Mouse (Mus musculus) limb, embryonic 15.5 days (tissue): ENCODE results near the gene Adra2b. TPM values are rescaled to one million over a fixed set of nuclear protein-coding genes. Genes with fewer than 3 reads are reported as not detected.

Experiments
- ATAC-seq: fragments of 200-750 bp; cut with Nextera tagmentation; 2 replicates; pipeline ENCODE4 v1.8.0; 2017; ENCODE audit warnings: low read depth, moderate TSS enrichment; ENCODE audit not compliant: insufficient number of reproducible peaks, low FRiP score, low TSS enrichment
- H3K27ac ChIP-seq: fragments of 300-500 bp; sonication (generic); 2 replicates; pipeline ENCODE4 v1.5.1; 2015; ENCODE audit warnings: moderate library complexity, mild to moderate bottlenecking, inconsistent platforms
- H3K27me3 ChIP-seq: fragments of 300-500 bp; sonication (generic); 2 replicates; pipeline ENCODE4 v1.6.1; 2015; ENCODE audit warnings: inconsistent platforms
- H3K36me3 ChIP-seq: fragments of 300-500 bp; sonication (generic); 2 replicates; pipeline ENCODE4 v1.6.1; 2015; ENCODE audit warnings: inconsistent platforms
- H3K4me1 ChIP-seq: fragments of 300-500 bp; sonication (generic); 2 replicates; pipeline ENCODE4 v1.6.1; 2015; ENCODE audit warnings: inconsistent platforms
- H3K4me2 ChIP-seq: fragments of 300-500 bp; sonication (generic); 2 replicates; pipeline ENCODE4 v1.6.1; 2015; ENCODE audit warnings: mild to moderate bottlenecking, inconsistent platforms
- H3K4me3 ChIP-seq: fragments of 300-500 bp; sonication (generic); 2 replicates; pipeline ENCODE4 v1.5.1; 2015; ENCODE audit warnings: mild to moderate bottlenecking, inconsistent platforms
- H3K9ac ChIP-seq: fragments of 300-500 bp; sonication (generic); 2 replicates; pipeline ENCODE4 v1.6.1; 2015; ENCODE audit warnings: inconsistent platforms
- H3K9me3 ChIP-seq: fragments of 300-500 bp; sonication (generic); 2 replicates; pipeline ENCODE4 v1.6.1; 2016; ENCODE audit warnings: inconsistent platforms
- WGBS: fragments of 180-500 bp; shearing (Covaris S2); methylation state at CpG from one replicate; pipeline ENCODE4 v1.1.7; 2015; 5-methylcytosine and 5-hydroxymethylcytosine counted together
- polyA plus RNA-seq: library from polyadenylated mRNA; unstranded; fragments of >200 nt; fragmentation: Nextera tagmentation; extraction: Ambion mirVana; gene quantifications from 2 replicates; pipeline ENCODE4 v1.2.1, GENCODE M21; 2015

The Adra2b gene
- polyA plus RNA-seq, 1 experiment from 2014 or later = 0.38 TPM

GRCm38 (mm10) chr2:127332807-127333570, 30.0 kb upstream of the Adra2b start:
- Histone ChIP-seq H3K36me3 (no peaks in the 10 kb centered on the region), H3K4me3 (no peak overlapping the region), H3K4me1 (peaks cover 17% of the 10 kb centered on the region), H3K4me2 (no peak overlapping the region), H3K27me3 (peaks cover 37% of the 10 kb centered on the region), H3K9me3 (no peaks in the 10 kb centered on the region), H3K9ac (no peak overlapping the region), H3K27ac (no peak overlapping the region)
- 81% methylated on average over 14 of the region's 14 CpGs for WGBS
- no peak for ATAC-seq

DNA sequence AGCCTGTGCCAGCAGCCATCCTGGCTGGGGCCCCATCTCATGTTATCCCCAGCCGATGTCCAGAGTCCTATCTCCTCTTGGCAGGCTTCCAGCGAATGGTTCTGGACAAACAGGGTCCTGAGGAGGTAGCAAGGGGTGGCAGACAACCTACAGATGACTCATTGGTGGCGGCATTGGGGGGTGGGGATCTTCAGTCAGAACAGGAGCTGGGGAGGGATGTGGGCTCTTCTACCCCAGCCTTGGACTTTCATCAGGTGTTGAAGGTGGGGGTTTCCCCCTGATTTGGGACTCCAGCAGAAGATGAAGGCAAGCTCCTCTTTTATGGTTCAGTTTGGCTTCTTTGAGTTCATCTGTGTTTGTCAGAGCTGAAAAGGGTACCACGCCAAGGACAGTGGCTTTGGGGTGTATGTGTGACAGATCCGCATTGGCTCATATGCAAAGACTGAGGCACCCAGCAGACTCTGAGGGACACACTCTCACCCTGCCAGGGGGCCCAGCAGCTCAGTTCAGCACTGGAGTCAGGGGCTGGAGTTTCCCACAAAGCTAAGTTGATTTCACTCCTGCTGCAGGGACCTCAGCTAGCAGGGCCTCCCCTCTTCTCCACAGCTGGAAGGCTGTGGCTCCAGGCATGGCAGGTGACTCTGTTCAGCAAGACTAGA, 28.9 kb upstream of the Adra2b start:
- Histone ChIP-seq H3K36me3 (no peaks in the 10 kb centered on the region), H3K9ac (no peak overlapping the region), H3K4me3 (no peak overlapping the region), H3K4me1 (peaks cover 17% of the 10 kb centered on the region), H3K4me2 (no peak overlapping the region), H3K9me3 (no peaks in the 10 kb centered on the region), H3K27ac (no peak overlapping the region), H3K27me3 (peaks cover 38% of the 10 kb centered on the region)
- ATAC-seq = no peak
- WGBS = 59% methylated on average over 5 of the region's 5 CpGs

DNA sequence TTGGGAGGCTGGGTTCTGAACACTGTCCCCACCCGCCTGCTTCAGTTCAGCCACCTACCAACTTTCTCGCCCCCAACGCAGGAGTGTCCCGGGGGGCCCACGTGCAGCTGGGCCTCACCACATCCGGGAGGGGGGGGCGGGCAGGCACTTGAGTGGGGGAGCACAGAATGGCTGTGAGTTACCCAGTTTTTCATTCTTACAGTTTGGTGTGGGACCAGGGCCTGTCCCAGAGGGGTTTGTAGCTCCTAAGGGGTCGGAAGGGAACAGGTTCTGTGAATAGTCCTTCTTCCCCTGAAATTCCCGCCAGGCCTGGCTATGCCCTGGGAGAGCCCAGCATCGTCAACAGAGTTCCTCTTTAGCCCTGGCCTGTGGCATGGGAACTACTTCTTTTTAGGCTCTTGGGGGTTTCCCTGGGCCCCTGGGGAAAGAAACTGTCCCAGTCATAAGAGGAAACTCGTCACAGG, 27.9 kb upstream of the Adra2b start:
- no peak overlapping the region for H3K4me3 ChIP-seq
- no peaks in the 10 kb centered on the region for H3K9me3 ChIP-seq
- peaks cover 17% of the 10 kb centered on the region for H3K4me1 ChIP-seq
- H3K36me3 ChIP-seq = no peaks in the 10 kb centered on the region
- no peak for ATAC-seq
- no peak overlapping the region for H3K9ac ChIP-seq
- H3K4me2 ChIP-seq = peak overlapping the region; percentile 96; the same call in 1 of the 2 replicates
- H3K27me3 ChIP-seq = peaks cover 38% of the 10 kb centered on the region
- H3K27ac ChIP-seq = no peak overlapping the region
- WGBS = 34% methylated on average over 11 of the region's 11 CpGs

GRCm38 (mm10) chr2:127335767-127336496, 27.1 kb upstream of the Adra2b start, which contains the start of gene Dusp2:
TSS of gene Dusp2 (plus strand) at chr2:127336159.
- Histone ChIP-seq H3K9ac (peak within 1 kb of the TSS; percentile 29), H3K4me2 (peak within 1 kb of the TSS; percentile 96), H3K4me1 (peaks cover 17% of the 10 kb centered on the region), H3K4me3 (peak within 1 kb of the TSS; percentile 56), H3K27me3 (peaks cover 38% of the 10 kb centered on the region), H3K27ac (no peak within 1 kb of the TSS), H3K9me3 (no peaks in the 10 kb centered on the region), H3K36me3 (no peaks in the 10 kb centered on the region)
- peak; percentile 41 for ATAC-seq
- under 1% methylated on average over 73 of the region's 76 CpGs for WGBS

- Histone ChIP-seq H3K27me3 (peaks cover 38% of the 10 kb centered on the region), H3K9me3 (no peaks in the 10 kb centered on the region), H3K4me3 (peak overlapping the region; percentile 56), H3K36me3 (no peaks in the 10 kb centered on the region), H3K4me1 (peaks cover 17% of the 10 kb centered on the region), H3K27ac (no peak overlapping the region), H3K4me2 (peak overlapping the region; percentile 96), H3K9ac (peak overlapping the region; percentile 29)
- 6% methylated on average over 33 of the region's 33 CpGs for WGBS
- ATAC-seq = no peak
Measured at GRCm38 (mm10) chr2:127336497-127336832, 26.5 kb upstream of the Adra2b start.

DNA sequence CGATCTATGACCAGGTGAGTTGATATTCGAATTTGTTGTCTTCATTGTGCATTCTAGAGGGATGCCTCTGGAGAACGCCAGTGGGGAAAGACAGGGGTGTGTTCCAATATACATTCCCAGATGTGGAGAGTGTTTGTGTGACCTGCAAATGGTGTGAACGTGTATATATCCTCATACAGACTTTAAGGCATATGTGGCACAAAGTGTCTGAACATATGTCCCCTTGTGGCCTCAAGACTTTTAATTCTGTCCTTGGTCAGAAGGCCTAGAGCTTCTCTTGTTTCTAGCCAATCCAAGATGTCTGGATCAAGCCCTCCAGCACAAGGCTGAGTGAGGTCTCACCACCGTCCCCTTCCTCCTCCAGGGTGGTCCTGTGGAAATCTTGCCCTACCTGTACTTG, 26.1 kb upstream of the Adra2b start:
- ATAC-seq = no peak
- WGBS = 39% methylated on average over 5 of the region's 5 CpGs
- Histone ChIP-seq H3K4me3 (peak overlapping the region; percentile 56), H3K9me3 (no peaks in the 10 kb centered on the region), H3K9ac (no peak overlapping the region), H3K27me3 (peaks cover 38% of the 10 kb centered on the region), H3K4me2 (peak overlapping the region; percentile 96), H3K4me1 (peaks cover 17% of the 10 kb centered on the region), H3K27ac (no peak overlapping the region), H3K36me3 (no peaks in the 10 kb centered on the region)

GRCm38 (mm10) chr2:127337531-127337930, 25.5 kb upstream of the Adra2b start:
- Histone ChIP-seq H3K9me3 (no peaks in the 10 kb centered on the region), H3K27ac (no peak overlapping the region), H3K4me3 (peak overlapping the region; percentile 56), H3K36me3 (no peaks in the 10 kb centered on the region), H3K27me3 (peaks cover 38% of the 10 kb centered on the region), H3K4me1 (peaks cover 17% of the 10 kb centered on the region), H3K4me2 (no peak overlapping the region), H3K9ac (no peak overlapping the region)
- WGBS = 69% methylated on average over 11 of the region's 11 CpGs
- ATAC-seq = no peak

- Histone ChIP-seq H3K27ac (no peak overlapping the region), H3K9ac (no peak overlapping the region), H3K4me2 (no peak overlapping the region), H3K4me1 (peaks cover 17% of the 10 kb centered on the region), H3K9me3 (no peaks in the 10 kb centered on the region), H3K27me3 (peaks cover 38% of the 10 kb centered on the region), H3K4me3 (no peak overlapping the region), H3K36me3 (no peaks in the 10 kb centered on the region)
- WGBS = 54% methylated on average over 7 of the region's 7 CpGs
- ATAC-seq = no peak
Measured at GRCm38 (mm10) chr2:127338012-127338411, 25.0 kb upstream of the Adra2b start.

DNA sequence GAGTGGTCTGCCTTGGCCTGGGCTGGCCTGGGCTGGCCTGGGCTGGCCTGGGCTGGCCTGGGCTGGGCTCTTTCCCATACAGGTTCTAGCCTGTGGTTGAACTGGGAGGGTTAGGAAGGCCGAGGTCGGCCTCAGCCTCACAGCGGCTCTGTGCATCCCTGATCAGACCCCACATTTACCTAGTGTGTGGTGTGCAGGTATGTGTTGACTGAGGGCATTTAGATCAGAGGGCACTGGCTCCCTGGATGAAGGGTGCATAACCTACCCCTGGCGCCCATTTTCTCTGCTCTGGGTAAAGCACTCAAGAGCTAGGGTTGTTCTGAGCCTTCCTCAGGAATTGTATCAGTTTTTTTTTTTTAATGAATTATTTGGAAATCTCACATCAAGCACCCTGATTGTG, 24.6 kb upstream of the Adra2b start, which contains the start of gene Astl:
Gene Astl (plus strand): TSS at position 224 of the 400 bp plus-strand sequence.
- Histone ChIP-seq H3K4me2 (no peak within 1 kb of the TSS), H3K36me3 (no peaks in the 10 kb centered on the region), H3K27me3 (peaks cover 38% of the 10 kb centered on the region), H3K27ac (no peak within 1 kb of the TSS), H3K4me3 (peak within 1 kb of the TSS; percentile 56), H3K9me3 (no peaks in the 10 kb centered on the region), H3K9ac (no peak within 1 kb of the TSS), H3K4me1 (peaks cover 17% of the 10 kb centered on the region)
- WGBS = 68% methylated on average over 4 of the region's 4 CpGs
- ATAC-seq = no peak

GRCm38 (mm10) chr2:127338833-127339232, 24.2 kb upstream of the Adra2b start:
- Histone ChIP-seq H3K27ac (no peak overlapping the region), H3K4me2 (no peak overlapping the region), H3K36me3 (no peaks in the 10 kb centered on the region), H3K9me3 (no peaks in the 10 kb centered on the region), H3K4me1 (peaks cover 17% of the 10 kb centered on the region), H3K4me3 (no peak overlapping the region), H3K27me3 (peaks cover 38% of the 10 kb centered on the region), H3K9ac (no peak overlapping the region)
- ATAC-seq = no peak
- 58% methylated on average over 4 of the region's 4 CpGs for WGBS

GRCm38 (mm10) chr2:127339262-127339661, 23.7 kb upstream of the Adra2b start:
- H3K27ac ChIP-seq = no peak overlapping the region
- no peaks in the 10 kb centered on the region for H3K36me3 ChIP-seq
- H3K4me3 ChIP-seq = no peak overlapping the region
- peaks cover 36% of the 10 kb centered on the region for H3K27me3 ChIP-seq
- no peak for ATAC-seq
- WGBS = 75% methylated on average over 6 of the region's 6 CpGs
- H3K9me3 ChIP-seq = no peaks in the 10 kb centered on the region
- H3K4me1 ChIP-seq = peaks cover 17% of the 10 kb centered on the region
- H3K9ac ChIP-seq = no peak overlapping the region
- no peak overlapping the region for H3K4me2 ChIP-seq

DNA sequence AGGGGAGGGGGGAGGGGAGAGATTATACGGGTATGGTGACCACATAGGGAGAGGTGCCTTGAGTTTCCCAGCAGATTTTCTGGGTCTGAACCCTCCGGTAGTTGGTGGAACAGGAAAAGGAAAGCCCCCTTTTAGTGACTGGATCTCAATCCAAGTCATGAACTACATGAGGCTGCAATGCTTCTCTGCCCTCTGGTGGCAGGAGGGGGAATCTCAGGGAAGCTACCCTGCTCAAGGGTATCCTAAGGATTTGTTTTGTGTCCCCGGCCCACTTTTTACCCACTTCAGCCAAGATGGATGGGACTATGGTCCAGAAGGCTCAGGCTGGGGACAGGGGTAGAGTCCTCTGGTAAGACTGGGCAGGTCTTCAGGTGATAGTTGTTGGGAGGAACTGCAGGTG, 21.8 kb upstream of the Adra2b start:
- Histone ChIP-seq H3K4me1 (peaks cover 5% of the 10 kb centered on the region), H3K9ac (no peak overlapping the region), H3K36me3 (no peaks in the 10 kb centered on the region), H3K27me3 (peaks cover 19% of the 10 kb centered on the region), H3K27ac (no peak overlapping the region), H3K4me2 (no peak overlapping the region), H3K9me3 (no peaks in the 10 kb centered on the region), H3K4me3 (no peak overlapping the region)
- 6% methylated on average over 3 of the region's 3 CpGs for WGBS
- no peak for ATAC-seq
